Mouse (Mus musculus): ENCODE measurements around the gene Stag1. TPM values are rescaled to one million over a fixed set of nuclear protein-coding genes. Genes with fewer than 3 reads are reported as not detected.

The Stag1 gene
- total RNA-seq, 4 experiments from 2014 or later, result 54.0 to 73.3 (median 67.2) TPM

DNA sequence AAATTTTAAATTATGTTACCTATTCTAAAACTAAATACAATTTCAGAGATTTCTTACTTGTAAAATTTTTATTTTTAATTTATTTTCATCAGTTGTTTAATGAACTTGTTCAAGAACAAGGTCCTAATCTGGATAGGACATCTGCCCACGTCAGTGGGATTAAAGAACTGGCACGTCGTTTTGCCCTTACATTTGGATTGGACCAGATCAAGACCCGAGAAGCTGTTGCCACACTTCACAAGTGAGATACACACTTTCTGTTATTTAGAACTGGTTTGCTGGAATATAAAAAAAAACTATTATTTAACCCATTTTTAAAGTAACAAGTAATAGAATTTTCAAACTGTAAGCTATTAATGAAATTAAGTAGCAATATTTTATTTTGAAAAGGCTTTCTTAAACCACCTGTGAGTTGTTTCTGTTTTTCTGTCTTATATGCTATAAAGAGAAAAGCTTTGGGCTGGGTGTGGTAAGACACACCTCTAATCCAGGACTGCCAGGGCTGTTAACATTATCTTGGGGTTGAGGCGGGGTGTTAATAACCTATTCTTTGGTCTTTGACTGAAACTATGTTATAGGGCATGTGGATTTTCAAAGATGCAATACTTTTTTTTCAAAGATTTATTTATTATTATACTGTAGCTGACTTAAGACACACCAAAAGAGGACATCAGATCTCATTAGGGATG lies 347.2 kb downstream of the Stag1 start:
- DNase-seq (ENCODE audit: low spot score in 2 of 2), result no peak

- DNase-seq (ENCODE audit: low spot score in 2 of 2), result no peak
Observed at GRCm38 (mm10) chr9:100951481-100951880, 353.9 kb downstream of the Stag1 start.

DNA sequence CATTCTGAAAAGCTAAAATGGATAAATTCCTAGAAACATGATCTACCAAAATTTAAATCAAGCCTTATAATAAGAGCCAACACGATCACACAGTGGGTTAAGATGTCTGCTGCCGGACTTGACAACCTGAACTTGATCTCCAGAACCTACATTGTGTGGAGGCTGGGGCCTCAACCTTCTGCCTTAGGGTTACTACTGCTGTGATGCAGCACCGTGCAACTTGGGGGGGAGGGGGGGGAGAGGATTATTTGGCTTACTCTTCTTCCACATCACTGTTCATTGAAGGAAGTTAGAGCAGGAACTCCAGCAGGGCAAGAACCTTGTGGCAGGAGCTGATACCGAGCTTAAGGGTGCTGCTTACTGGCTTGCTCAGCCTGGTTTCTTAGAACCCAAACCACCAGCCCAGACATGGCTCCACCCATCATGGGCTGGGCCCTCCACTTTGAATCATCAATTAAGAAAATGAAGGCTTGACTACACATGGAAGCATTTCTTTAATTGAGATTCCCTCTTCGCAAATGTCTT lies 365.4 kb downstream of the Stag1 start:
- DNase-seq (ENCODE audit: low spot score in 2 of 2), result no peak

GRCm38 (mm10) chr9:100963428-100963912 lies 365.9 kb downstream of the Stag1 start:
- DNase-seq (ENCODE audit: low spot score in 2 of 2), result no peak

DNA sequence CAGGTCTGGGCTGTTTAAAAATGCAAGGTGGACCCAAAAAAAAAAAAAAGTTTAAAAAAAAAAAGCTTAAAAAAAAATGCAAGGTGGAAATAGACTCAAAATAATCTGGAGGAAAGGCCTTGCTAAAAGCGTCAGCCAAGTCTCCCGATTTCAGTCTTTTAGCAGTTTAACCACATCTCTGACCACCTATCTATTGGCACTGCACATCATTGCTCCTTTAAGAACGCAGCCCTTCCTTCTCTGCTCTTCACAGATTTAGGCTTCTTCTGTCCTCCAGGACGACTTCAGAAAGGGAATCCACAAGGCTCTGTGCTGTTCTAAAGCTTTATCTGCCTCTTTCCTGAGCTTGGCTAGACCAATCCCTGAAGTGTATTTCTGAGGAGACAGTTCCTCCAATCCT lies 366.5 kb downstream of the Stag1 start:
- no peak for DNase-seq (ENCODE audit: low spot score in 2 of 2)

DNA sequence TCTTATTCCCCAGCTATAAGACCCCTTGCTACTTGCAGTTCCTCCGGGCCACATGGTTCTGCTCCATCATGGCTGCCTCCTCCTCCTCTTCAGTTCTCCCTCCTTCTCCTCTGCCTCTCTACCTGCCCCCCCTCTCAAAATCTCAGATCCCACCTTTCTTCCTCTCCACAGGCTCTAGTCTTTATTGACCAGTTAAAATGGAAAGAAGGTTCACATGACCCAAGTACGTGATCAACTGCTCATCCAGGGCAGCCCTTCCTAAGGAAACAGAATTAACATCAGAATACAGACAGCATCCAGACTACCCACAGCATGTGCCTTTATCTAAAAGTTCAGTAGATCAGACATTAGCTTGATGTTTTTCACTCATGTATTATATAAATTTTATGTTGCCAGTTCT lies 371.9 kb downstream of the Stag1 start:
- DNase-seq (ENCODE audit: low spot score in 2 of 2), result no peak

DNA sequence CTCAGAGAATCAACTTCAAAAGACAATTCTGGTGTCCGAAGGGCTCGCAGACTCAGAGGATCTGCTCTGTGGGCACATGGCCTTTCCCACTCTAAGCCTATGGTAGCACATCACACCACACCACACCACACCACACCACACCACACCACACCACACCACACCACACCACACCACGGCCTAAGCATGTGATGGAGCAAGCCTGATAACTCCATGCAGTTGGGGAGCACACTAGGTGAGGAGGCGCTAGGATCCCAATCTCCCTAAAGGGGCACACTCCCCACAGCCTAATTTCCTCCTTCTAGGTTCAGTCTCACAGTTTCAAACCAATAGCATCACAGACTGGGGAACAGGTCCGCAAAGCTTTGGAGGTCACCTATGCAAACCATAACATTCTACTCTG lies 381.1 kb downstream of the Stag1 start:
- DNase-seq (ENCODE audit: low spot score in 2 of 2), result no peak

DNA sequence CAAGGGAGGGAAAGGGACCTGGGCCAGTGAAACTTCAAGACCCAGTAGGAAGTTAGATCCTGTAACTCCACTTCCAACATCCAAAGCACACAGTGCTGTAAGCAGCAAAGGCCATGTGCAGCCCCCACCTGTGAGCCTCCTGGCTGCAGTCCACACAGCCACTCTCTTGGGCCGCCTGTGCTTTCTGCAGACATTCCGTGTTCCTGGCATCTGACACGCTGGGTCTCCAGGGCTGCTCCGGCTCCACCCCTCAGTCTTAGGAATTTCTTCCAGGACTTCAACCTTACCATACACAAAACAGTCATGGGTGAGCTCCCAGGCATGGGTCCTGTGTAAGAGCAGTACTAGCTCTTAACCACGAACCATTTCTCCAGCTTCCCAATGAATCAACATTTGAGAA lies 381.7 kb downstream of the Stag1 start:
- DNase-seq (ENCODE audit: low spot score in 2 of 2), result no peak

DNA sequence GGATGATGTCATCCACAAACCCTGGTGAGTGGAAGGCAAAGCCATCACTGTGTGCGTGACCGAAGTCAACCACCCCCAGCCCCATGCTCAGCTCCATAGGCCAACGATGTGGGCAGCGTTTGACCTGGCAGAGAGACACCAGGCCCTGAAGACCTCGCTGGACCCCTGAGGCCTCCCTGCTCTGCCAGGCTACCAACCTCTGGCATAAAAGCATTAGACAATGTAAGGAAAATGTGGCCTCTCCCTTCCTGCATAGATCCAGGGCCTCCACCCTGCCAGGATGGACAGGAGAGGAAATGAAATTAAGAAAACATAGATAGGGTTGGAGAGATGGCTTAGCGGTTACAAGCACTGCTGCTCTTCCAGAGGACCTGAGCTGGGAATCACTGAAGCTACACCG lies 385.2 kb downstream of the Stag1 start:
- DNase-seq (ENCODE audit: low spot score in 2 of 2), result no peak

DNA sequence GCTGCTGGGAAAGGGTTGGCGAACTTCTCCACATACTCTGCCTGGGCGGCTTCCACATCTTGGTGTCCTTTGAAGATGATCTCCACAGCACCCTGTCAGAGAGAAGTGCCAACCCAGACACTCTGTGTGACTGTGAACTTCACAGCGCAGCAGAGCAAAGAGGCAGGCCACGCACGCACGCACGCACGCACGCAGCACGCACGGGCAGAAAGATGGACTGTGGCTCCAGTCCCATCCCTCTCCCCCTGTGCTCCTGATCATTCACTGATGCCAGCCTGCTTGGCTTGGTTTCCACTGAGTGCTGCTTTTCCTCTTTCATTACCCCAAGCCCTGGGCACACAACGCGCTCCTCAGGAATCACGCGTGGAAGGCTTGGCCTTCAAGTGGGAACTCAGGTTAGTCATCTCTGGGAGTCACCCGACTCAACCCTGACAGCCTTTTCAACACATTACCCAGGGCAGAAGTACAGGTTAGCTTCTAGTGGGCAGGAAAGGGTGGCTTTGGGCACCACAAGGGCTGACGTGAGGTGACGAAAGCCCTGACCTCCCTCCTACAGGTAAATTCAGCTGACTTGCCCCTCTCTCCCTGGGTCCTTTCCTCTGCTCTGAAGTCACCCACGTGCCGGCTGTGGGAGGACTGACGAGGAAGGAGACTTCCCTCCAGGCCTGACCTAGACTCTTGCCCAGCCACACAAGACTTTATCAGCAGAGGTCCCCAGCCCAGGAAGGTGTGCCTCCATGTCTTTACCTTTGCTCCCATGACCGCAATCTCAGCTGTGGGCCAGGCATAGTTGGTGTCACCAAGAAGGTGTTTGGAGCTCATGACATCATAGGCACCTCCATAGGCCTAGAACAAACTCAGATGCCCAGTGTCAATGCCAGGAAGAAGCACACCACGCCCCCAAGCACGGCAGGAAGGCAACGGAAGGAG lies 387.0 kb downstream of the Stag1 start:
- no peak for DNase-seq (ENCODE audit: low spot score in 2 of 2)

DNA sequence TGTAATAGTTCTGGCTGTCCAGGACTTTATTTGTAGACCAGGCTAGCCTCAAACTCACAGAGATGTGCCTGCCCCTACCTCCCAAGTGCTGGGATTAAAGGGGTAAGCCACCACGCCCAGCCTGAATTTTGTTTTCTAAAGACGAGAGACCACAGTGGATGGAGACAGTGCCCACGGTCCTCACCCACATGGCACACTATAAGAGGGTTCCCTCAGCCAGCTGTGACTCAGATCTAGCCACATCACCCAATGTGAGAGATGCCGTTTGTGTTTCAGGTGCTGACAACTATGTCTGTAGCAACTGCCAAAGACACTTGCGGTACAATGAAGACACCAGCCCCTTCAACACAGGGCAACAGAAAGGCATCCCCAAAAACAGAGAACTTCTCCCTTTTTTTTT lies 389.4 kb downstream of the Stag1 start:
- DNase-seq (ENCODE audit: low spot score in 2 of 2), result no peak

GRCm38 (mm10) chr9:100987850-100988249 lies 390.3 kb downstream of the Stag1 start:
- no peak for DNase-seq (ENCODE audit: low spot score in 2 of 2)

- no peak for DNase-seq (ENCODE audit: low spot score in 2 of 2)
Observed at GRCm38 (mm10) chr9:100990609-100991008, 393.0 kb downstream of the Stag1 start.

DNA sequence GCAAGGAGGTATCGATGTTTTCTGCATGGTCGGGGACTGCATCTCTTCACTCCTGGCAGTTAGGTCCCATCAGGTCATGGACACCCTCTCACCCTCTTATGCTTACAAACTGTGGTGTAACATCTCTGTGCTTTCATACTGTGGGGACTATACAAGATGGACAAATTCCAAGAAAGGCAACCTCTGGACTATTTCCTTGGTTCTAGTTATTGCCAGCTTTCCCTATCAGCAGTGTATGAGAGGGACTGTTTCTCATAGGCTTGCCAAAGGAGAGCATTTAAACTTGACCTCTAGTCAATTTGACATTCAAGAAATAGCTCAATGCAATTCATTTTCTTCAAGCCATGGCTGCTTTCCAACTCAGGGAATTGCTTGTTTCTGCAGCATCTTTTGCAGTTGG lies 393.7 kb downstream of the Stag1 start:
- DNase-seq (ENCODE audit: low spot score in 2 of 2), result no peak

DNA sequence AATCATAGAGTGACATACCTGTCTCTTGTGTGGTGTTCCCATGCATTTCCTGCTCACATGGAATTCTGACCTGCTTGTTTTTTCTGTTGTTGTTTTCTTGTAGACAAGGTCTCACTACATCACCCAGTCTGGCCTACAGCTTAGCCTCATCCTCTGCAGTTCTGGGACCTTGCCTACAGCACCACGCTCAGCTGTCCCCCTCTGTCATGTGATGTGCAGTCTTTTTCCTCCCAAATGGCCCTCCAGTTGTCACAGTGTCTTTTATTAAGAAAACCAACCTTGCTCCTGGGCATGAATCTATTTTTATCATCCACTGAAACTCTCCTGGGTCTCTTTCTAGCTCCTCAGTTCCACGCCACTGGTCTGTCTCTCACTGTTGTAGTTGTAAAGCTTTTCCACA lies 394.6 kb downstream of the Stag1 start:
- no peak for DNase-seq (ENCODE audit: low spot score in 2 of 2)

GRCm38 (mm10) chr9:100993937-100994336 lies 396.3 kb downstream of the Stag1 start:
- no peak for DNase-seq (ENCODE audit: low spot score in 2 of 2)

DNA sequence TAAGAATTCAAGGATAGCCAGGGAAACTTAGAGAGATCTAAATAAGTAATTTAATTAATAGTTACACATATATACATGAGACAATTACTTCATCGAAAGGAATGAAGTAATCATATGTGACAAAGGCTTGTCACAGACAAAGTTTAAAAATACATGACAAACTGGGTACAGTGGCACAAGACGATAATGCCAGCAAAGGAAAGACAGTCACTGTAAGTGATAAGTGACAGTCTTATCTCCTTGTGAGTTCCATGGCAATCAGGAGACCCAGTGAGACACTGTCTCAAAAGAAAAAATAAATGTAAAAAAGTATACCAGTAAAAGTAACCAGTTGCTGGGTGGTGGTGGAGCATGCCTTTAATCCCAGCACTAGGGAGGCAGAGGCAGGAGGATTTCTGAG lies 399.5 kb downstream of the Stag1 start:
- no peak for DNase-seq (ENCODE audit: low spot score in 2 of 2)

DNA sequence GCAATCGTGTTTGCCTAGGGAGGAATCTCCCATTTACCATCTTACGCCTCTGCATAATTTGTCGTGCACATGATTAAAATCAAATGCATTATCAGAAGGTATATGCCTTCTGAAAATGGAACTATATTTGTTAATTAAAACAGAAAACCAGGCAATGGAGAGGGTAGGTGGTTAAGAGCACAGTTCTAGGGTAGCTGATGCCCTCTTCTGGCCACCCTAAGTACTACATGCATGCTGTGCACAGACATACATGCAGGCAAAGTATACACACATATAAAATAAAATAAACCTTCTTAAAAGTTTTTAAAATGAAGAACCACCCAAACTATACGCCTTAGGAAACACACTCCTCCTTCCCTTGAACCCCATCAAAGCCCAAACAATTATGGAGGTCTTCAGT lies 404.5 kb downstream of the Stag1 start:
- no peak for DNase-seq (ENCODE audit: low spot score in 2 of 2)

GRCm38 (mm10) chr9:101002841-101003240 lies 405.2 kb downstream of the Stag1 start:
- no peak for DNase-seq (ENCODE audit: low spot score in 2 of 2)

- DNase-seq (ENCODE audit: low spot score in 2 of 2), result no peak
Observed at GRCm38 (mm10) chr9:101003302-101003701, 405.7 kb downstream of the Stag1 start.

- DNase-seq (ENCODE audit: low spot score in 2 of 2), result no peak
Observed at GRCm38 (mm10) chr9:101005866-101006265, 408.3 kb downstream of the Stag1 start.
